Mouse (Mus musculus): Measurements from ENCODE around the gene Hormad1. TPM values are rescaled to one million over a fixed set of nuclear protein-coding genes. Genes with fewer than 3 reads are reported as not detected.

The Hormad1 gene
- polyA plus RNA-seq, 1 experiment from 2014 or later, result not detected

- no peak for DNase-seq (ENCODE audit: low spot score)
- Histone ChIP-seq H3K27me3 (ENCODE audit: control insufficient read depth, insufficient read depth, low read length) (no peaks in the 10 kb centered on the region), H3K27ac (replicated peaks; ENCODE audit: low read depth, low read length) (no peak overlapping the region), H3K4me3 (ENCODE audit: low read depth, low read length) (no peak overlapping the region), H3K4me2 (ENCODE audit: low read depth, low read length) (no peak overlapping the region), H3K4me1 (ENCODE audit: control insufficient read depth, insufficient read depth, low read length) (no peaks in the 10 kb centered on the region), H3K9me3 (replicated peaks; ENCODE audit: control insufficient read depth, low read length) (no peaks in the 10 kb centered on the region), H3K9ac (replicated peaks; ENCODE audit: low read length) (no peak overlapping the region), H3K36me3 (replicated peaks; ENCODE audit: control insufficient read depth, insufficient read depth, low read depth, low read length) (no peaks in the 10 kb centered on the region)
- 70% methylated on average over 2 of the region's 2 CpGs for WGBS
- ATAC-seq (replicated peaks; ENCODE audit: insufficient number of reproducible peaks, low FRiP score, low TSS enrichment, low read depth), result no peak
These were observed 2.3 kb downstream of the Hormad1 start for GRCm38 (mm10) chr3:95561826-95562225.

- 91% methylated on average over 3 of the region's 3 CpGs for WGBS
- DNase-seq (ENCODE audit: low spot score) (no peak), ATAC-seq (replicated peaks; ENCODE audit: insufficient number of reproducible peaks, low FRiP score, low TSS enrichment, low read depth) (no peak)
- Histone ChIP-seq H3K36me3 (replicated peaks; ENCODE audit: control insufficient read depth, insufficient read depth, low read depth, low read length) (no peaks in the 10 kb centered on the region), H3K27me3 (ENCODE audit: control insufficient read depth, insufficient read depth, low read length) (no peaks in the 10 kb centered on the region), H3K4me1 (ENCODE audit: control insufficient read depth, insufficient read depth, low read length) (no peaks in the 10 kb centered on the region), H3K9me3 (replicated peaks; ENCODE audit: control insufficient read depth, low read length) (no peaks in the 10 kb centered on the region), H3K27ac (replicated peaks; ENCODE audit: low read depth, low read length) (no peak overlapping the region), H3K4me3 (ENCODE audit: low read depth, low read length) (no peak overlapping the region), H3K4me2 (ENCODE audit: low read depth, low read length) (no peak overlapping the region), H3K9ac (replicated peaks; ENCODE audit: low read length) (no peak overlapping the region)
These were observed 10.1 kb downstream of the Hormad1 start for GRCm38 (mm10) chr3:95569585-95569984.

- 52% methylated on average over 8 of the region's 8 CpGs for WGBS
- Histone ChIP-seq H3K4me1 (ENCODE audit: control insufficient read depth, insufficient read depth, low read length) (no peaks in the 10 kb centered on the region), H3K27ac (replicated peaks; ENCODE audit: low read depth, low read length) (no peak overlapping the region), H3K4me3 (ENCODE audit: low read depth, low read length) (peak overlapping the region; percentile 75), H3K9ac (replicated peaks; ENCODE audit: low read length) (peak overlapping the region; percentile 11; the same call in 1 of the 2 replicates), H3K27me3 (ENCODE audit: control insufficient read depth, insufficient read depth, low read length) (no peaks in the 10 kb centered on the region), H3K9me3 (replicated peaks; ENCODE audit: control insufficient read depth, low read length) (no peaks in the 10 kb centered on the region), H3K36me3 (replicated peaks; ENCODE audit: control insufficient read depth, insufficient read depth, low read depth, low read length) (no peaks in the 10 kb centered on the region; the same call in 1 of the 2 replicates), H3K4me2 (ENCODE audit: low read depth, low read length) (peak overlapping the region; percentile 16; the same call in 1 of the 2 replicates)
- ATAC-seq (replicated peaks; ENCODE audit: insufficient number of reproducible peaks, low FRiP score, low TSS enrichment, low read depth) (no peak; the same call in 1 of the 2 replicates), DNase-seq (ENCODE audit: low spot score) (no peak)
These were observed 28.5 kb downstream of the Hormad1 start for GRCm38 (mm10) chr3:95587754-95588603.

DNA sequence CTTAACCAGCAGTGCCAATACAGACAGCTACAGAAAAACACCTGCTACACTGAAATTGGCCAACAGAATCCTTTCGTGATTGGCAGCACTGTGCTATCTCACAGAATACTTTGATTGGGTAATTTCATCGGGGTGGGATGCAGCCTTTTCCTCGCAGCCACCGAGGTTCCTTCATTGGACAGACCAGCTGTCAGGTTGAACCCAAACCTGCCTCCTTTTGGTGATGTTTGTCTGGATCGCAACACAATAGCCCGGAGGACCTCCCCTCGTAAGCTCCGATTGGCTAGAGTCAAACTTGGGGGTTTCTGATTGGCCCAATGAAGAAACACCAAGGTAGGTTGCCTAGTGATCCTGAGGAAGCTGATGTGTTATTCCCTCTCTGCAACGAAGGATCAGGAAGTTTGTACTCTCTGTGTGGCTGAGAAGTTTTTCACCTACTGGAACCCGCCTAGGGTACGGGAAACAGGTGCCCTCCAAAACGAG lies 29.2 kb downstream of the Hormad1 start, which contains the start of gene Golph3l:
Gene Golph3l (plus strand): TSS at position 331 of the 483 bp plus-strand sequence.
- 0% methylated on average over 12 of the region's 12 CpGs for WGBS
- DNase-seq (ENCODE audit: low spot score) (peak; percentile 96), ATAC-seq (replicated peaks; ENCODE audit: insufficient number of reproducible peaks, low FRiP score, low TSS enrichment, low read depth) (peak; percentile 100)
- peak within 1 kb of the TSS; percentile 43; the same call in 1 of the 2 replicates for H3K4me2 ChIP-seq (ENCODE audit: low read depth, low read length)
- no peak within 1 kb of the TSS for H3K27ac ChIP-seq (replicated peaks; ENCODE audit: low read depth, low read length)
- H3K9ac ChIP-seq (replicated peaks; ENCODE audit: low read length), result peak within 1 kb of the TSS; percentile 69
- no peaks in the 10 kb centered on the region for H3K9me3 ChIP-seq (replicated peaks; ENCODE audit: control insufficient read depth, low read length)
- H3K4me1 ChIP-seq (ENCODE audit: control insufficient read depth, insufficient read depth, low read length), result no peaks in the 10 kb centered on the region
- no peaks in the 10 kb centered on the region; the same call in 1 of the 2 replicates for H3K36me3 ChIP-seq (replicated peaks; ENCODE audit: control insufficient read depth, insufficient read depth, low read depth, low read length)
- H3K4me3 ChIP-seq (ENCODE audit: low read depth, low read length), result peak within 1 kb of the TSS; percentile 75
- no peaks in the 10 kb centered on the region for H3K27me3 ChIP-seq (ENCODE audit: control insufficient read depth, insufficient read depth, low read length)

DNA sequence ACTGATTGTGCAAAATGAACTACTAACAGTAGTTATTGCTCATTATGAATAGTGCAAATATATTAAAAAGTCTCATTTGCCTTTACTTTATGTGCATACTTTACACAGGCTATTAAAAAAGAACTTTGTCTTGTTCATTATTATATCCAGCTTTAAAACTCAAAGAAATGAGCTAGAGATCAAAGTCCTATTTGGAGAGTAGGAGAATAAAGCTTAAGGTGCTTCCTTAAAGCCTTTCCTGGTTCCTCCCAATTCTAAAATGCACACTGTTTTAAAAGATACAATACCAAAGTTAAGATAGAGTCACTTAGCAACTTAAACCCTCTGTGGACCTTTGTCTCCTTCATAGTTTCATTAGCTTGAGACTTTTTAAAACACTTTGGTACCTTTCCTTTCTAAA lies 39.3 kb downstream of the Hormad1 start:
- H3K4me1 ChIP-seq (ENCODE audit: control insufficient read depth, insufficient read depth, low read length), result no peaks in the 10 kb centered on the region
- H3K4me3 ChIP-seq (ENCODE audit: low read depth, low read length), result no peak overlapping the region
- H3K27me3 ChIP-seq (ENCODE audit: control insufficient read depth, insufficient read depth, low read length), result no peaks in the 10 kb centered on the region
- H3K4me2 ChIP-seq (ENCODE audit: low read depth, low read length), result no peak overlapping the region
- no peaks in the 10 kb centered on the region for H3K36me3 ChIP-seq (replicated peaks; ENCODE audit: control insufficient read depth, insufficient read depth, low read depth, low read length)
- no peak overlapping the region for H3K27ac ChIP-seq (replicated peaks; ENCODE audit: low read depth, low read length)
- DNase-seq (ENCODE audit: low spot score) (no peak), ATAC-seq (replicated peaks; ENCODE audit: insufficient number of reproducible peaks, low FRiP score, low TSS enrichment, low read depth) (no peak)
- H3K9me3 ChIP-seq (replicated peaks; ENCODE audit: control insufficient read depth, low read length), result no peaks in the 10 kb centered on the region
- no peak overlapping the region for H3K9ac ChIP-seq (replicated peaks; ENCODE audit: low read length)

DNA sequence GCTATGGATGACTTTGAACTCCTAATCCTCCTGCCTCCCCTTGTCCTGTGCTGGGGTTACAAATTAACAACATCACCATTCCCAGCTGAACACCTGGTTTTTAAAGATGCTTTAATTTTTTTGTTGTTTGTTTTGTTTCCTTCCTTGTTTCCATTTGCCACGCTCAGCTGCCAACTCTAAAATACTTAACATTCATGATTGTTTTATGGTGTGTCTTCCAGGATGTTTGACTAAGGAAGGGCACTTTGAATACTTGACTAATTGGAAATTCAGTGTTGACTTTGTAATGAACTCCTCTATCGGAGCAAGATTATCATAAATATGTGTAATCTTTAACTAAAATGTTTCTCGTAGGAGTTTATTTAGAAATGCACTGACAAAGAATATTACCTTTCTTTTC lies 41.8 kb downstream of the Hormad1 start:
- H3K27me3 ChIP-seq (ENCODE audit: control insufficient read depth, insufficient read depth, low read length), result no peaks in the 10 kb centered on the region
- no peak overlapping the region for H3K9ac ChIP-seq (replicated peaks; ENCODE audit: low read length)
- H3K4me2 ChIP-seq (ENCODE audit: low read depth, low read length), result no peak overlapping the region
- H3K27ac ChIP-seq (replicated peaks; ENCODE audit: low read depth, low read length), result no peak overlapping the region
- no peaks in the 10 kb centered on the region for H3K4me1 ChIP-seq (ENCODE audit: control insufficient read depth, insufficient read depth, low read length)
- no peak overlapping the region for H3K4me3 ChIP-seq (ENCODE audit: low read depth, low read length)
- no peak for ATAC-seq (replicated peaks; ENCODE audit: insufficient number of reproducible peaks, low FRiP score, low TSS enrichment, low read depth)
- no peaks in the 10 kb centered on the region for H3K36me3 ChIP-seq (replicated peaks; ENCODE audit: control insufficient read depth, insufficient read depth, low read depth, low read length)
- 86% methylated on average over 3 of the region's 3 CpGs for WGBS
- DNase-seq (ENCODE audit: low spot score), result no peak
- H3K9me3 ChIP-seq (replicated peaks; ENCODE audit: control insufficient read depth, low read length), result no peaks in the 10 kb centered on the region

DNA sequence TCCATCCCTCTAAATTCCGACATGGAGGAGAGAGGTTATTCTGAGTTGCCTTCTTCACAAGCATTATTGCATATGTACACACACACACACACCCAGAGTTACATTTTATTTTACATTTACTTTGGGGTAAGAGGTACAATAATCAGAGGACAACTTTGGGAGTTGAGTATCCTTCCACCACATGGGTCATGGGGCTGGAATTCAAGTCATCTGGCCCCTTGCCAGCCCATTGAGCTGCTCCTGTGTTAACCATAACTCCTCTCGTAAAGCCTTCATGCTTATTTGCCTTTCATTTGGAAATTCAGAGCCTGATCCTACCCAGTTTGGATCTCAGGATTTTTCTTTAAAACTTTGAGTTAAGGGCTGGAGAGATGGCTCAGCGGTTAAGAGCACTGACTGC lies 46.6 kb downstream of the Hormad1 start:
- no peak overlapping the region for H3K9ac ChIP-seq (replicated peaks; ENCODE audit: low read length)
- no peaks in the 10 kb centered on the region; the same call in 1 of the 2 replicates for H3K36me3 ChIP-seq (replicated peaks; ENCODE audit: control insufficient read depth, insufficient read depth, low read depth, low read length)
- no peaks in the 10 kb centered on the region for H3K4me1 ChIP-seq (ENCODE audit: control insufficient read depth, insufficient read depth, low read length)
- H3K4me3 ChIP-seq (ENCODE audit: low read depth, low read length), result no peak overlapping the region
- 88% methylated on average over 3 of the region's 3 CpGs for WGBS
- no peak overlapping the region for H3K27ac ChIP-seq (replicated peaks; ENCODE audit: low read depth, low read length)
- DNase-seq (ENCODE audit: low spot score), result no peak
- H3K4me2 ChIP-seq (ENCODE audit: low read depth, low read length), result no peak overlapping the region
- no peaks in the 10 kb centered on the region for H3K27me3 ChIP-seq (ENCODE audit: control insufficient read depth, insufficient read depth, low read length)
- ATAC-seq (replicated peaks; ENCODE audit: insufficient number of reproducible peaks, low FRiP score, low TSS enrichment, low read depth), result no peak
- H3K9me3 ChIP-seq (replicated peaks; ENCODE audit: control insufficient read depth, low read length), result no peaks in the 10 kb centered on the region

- Histone ChIP-seq H3K9ac (replicated peaks; ENCODE audit: low read length) (no peak overlapping the region), H3K4me1 (ENCODE audit: control insufficient read depth, insufficient read depth, low read length) (no peaks in the 10 kb centered on the region), H3K4me3 (ENCODE audit: low read depth, low read length) (no peak overlapping the region), H3K27me3 (ENCODE audit: control insufficient read depth, insufficient read depth, low read length) (no peaks in the 10 kb centered on the region), H3K36me3 (replicated peaks; ENCODE audit: control insufficient read depth, insufficient read depth, low read depth, low read length) (no peaks in the 10 kb centered on the region; the same call in 1 of the 2 replicates), H3K4me2 (ENCODE audit: low read depth, low read length) (no peak overlapping the region), H3K27ac (replicated peaks; ENCODE audit: low read depth, low read length) (no peak overlapping the region), H3K9me3 (replicated peaks; ENCODE audit: control insufficient read depth, low read length) (no peaks in the 10 kb centered on the region)
- 78% methylated on average over 3 of the region's 3 CpGs for whole genome bisulfite sequencing
- DNase-seq (ENCODE audit: low spot score) (no peak), ATAC-seq (replicated peaks; ENCODE audit: insufficient number of reproducible peaks, low FRiP score, low TSS enrichment, low read depth) (no peak)
These were observed 49.7 kb downstream of the Hormad1 start for GRCm38 (mm10) chr3:95609195-95609594.

Data from embryonic facial prominence, embryonic 11.5 days (tissue).